Mouse (Mus musculus): Measurements from ENCODE around the gene Aig1.

Gene Aig1

GRCm38 (mm10) chr10:13702688-13703087, 166.1 kb downstream of the Aig1 start:
- no peak for DNase-seq (ENCODE audit: low spot score)

DNA sequence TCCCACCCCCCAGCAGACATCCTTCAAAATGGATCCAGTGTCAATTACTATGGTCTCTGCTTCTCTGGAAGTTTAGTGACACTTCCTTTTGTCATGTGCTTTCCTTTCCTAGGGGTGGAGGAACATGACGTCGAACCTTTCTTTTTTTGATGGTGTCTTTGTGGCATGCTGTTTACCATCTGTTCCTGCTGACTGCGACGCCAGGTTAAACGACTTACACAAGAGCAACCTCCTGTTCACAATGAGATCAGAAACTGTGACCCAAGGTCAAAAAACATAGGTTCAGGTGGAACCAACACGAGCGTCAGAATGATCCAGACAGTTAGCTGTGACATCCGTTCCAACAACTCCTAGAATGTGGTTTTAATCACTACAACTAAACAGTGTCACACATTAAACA, 166.7 kb downstream of the Aig1 start:
- no peak for DNase-seq (ENCODE audit: low spot score)

GRCm38 (mm10) chr10:13696326-13696725, 172.5 kb downstream of the Aig1 start:
- DNase-seq (ENCODE audit: low spot score), result no peak

DNA sequence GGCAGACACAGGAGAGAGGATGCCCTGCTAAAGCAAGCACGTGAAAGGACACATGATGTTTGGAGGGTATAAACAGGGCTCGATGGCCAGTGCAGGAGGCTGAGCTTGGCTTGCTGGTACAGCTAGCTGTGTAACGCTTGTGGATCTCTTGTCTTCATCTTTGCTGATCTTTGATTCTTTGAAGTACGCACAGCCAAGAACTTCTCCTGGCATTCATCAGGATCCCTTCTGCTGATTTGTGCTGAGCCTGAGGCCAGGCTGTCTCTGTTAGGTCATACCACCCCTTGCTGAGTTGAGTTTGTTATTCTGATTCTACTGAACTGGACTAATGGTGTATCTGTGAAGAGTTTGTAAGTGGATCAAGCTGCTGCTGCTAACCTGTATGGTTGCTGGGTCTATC, 175.5 kb downstream of the Aig1 start:
- DNase-seq (ENCODE audit: low spot score), result no peak

- DNase-seq (ENCODE audit: low spot score), result no peak
Measured at GRCm38 (mm10) chr10:13690773-13691172, 178.0 kb downstream of the Aig1 start.

DNA sequence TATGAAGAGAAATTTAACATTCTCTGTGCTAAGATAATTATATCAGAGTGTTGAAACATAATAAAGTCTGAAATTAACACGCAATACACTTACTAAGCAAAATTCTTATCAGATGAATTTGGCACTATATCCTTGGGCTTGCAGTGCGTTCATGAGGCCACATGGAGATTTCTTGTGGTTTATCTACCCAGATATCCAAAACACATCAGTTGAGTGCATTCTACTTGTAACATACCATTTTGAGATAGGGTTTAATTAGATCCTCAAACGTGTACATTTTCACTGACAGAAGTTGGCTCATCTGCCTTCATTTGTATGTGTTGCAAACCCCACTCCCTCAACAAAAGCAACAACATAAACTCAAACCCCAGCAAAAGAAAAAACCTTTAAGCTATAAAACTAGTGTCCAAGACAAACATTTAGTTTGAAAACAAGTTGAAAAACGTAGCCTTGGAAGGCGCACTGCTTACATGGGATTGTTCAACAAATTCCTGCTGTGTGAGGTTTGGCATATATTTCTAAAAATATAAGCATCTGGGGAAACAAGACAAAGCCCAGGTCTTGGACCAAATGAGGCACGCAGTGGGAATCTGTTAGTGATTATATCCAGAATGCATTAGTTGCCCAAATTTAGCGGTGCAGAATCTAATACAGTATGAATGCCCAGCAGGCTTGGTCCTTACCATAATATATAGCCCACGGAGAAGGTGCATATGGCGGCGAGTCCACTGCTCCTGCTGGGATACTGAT, 178.8 kb downstream of the Aig1 start:
- DNase-seq (ENCODE audit: low spot score), result no peak

- DNase-seq (ENCODE audit: low spot score), result no peak
Measured at GRCm38 (mm10) chr10:13688386-13689120, 180.2 kb downstream of the Aig1 start.

DNA sequence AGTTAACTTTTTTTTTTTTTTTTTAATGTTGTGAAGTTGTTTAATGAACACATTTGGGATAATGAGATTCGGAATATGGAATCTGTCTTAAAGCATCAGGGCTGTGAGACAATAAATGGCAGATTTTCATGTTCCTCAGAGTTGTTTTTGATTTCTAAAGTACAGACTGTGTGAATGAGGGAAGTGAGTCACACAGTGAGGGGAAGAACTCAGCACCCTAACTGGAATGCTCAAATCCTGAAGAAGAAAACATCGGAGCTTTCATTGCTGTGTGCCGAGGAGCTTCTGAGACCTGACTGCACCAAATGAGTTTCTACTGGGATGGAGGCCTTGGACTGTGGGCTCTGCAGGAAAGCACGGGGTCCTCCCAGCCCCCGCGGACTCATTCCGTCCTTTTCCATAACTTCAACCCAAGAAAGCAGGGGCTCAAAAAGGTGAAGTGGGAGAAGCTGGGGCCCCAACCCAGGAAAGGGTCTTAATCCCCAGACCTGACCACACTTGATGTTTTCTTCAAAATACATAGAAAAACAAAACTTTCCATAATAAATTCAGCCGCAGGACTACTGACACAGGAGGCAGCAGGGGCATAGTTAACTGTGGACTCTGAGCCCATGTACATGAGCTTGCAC, 181.5 kb downstream of the Aig1 start:
- no peak for DNase-seq (ENCODE audit: low spot score)

- no peak for DNase-seq (ENCODE audit: low spot score)
Measured at GRCm38 (mm10) chr10:13686127-13686526, 182.7 kb downstream of the Aig1 start.

DNA sequence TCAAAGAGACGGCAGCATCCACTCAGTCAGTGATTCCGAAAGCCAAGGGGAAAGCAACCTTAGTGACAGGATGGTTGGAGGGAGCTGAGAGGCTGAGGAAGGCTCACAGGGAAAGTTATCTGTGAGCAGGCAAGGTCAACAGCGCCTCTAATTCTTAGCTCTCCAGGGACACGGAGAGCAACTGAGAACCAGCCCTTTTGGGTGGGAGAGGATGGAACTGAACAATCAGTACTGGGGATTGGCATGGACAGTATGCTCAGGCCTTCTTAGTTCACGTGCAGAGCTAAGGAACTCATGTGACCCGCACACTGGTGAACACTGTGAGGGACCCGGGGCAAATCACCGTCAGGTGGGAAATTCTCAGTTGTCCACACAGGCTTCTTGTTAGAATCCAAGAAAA, 183.4 kb downstream of the Aig1 start:
- DNase-seq (ENCODE audit: low spot score), result no peak

DNA sequence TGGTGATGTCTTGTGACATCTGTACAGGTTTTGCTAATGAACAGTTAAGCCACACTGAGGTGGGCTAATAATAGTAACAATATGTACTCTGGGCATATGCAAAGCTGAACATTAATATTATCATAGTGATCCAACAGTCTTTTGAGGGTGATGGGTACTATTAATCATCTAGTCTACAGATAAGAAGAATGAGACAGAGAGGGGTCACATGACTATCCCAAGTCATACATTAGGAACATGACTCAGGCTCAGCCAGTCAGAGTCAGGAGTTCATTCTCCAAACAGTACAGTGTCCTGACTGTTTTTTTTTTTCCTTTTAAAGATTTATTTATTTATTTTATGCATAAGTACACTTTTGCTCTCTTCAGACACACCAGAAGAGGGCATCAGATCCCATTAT, 184.3 kb downstream of the Aig1 start:
- DNase-seq (ENCODE audit: low spot score), result no peak

DNA sequence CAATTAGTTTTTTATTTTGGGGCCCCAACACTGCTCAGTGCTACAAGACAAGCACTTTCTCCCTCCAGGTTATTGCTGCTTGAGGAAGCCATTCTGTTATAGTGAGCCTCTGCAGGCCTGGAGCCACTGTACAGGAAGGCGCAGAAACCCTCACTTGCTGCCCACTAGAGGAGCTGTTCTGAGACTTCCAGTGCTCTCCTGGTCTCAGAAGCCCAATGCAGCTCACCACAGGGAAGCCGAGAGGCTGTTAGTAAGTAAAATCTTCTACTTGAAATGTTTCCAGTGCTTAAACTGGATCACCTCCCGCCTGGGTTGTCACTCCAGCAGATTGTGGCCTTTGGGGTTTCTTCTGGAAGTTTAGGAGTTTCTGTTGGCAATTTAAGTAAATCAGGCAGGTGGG, 186.2 kb downstream of the Aig1 start:
- DNase-seq (ENCODE audit: low spot score), result no peak

DNA sequence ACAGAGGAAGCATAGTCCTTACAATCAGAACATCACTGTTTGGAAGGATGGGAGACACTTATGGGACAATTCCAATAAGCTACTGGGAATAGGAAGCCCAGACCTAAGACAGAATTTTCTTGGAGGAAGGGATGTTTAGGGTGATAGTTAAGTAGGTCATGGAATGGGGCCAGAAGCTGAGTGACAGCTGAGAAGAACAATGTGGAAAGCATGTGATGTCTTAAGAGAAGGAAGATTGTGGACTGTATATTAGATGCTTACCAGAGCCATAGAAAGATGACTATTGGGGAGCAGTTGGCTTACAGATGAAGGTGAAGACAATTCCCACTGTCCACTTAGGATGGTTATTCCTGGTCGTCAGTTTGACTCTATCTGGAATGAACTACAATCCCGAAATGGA, 191.3 kb downstream of the Aig1 start:
- no peak for DNase-seq (ENCODE audit: low spot score)

- DNase-seq (ENCODE audit: low spot score), result no peak
Measured at GRCm38 (mm10) chr10:13675033-13675379, 193.8 kb downstream of the Aig1 start.

DNA sequence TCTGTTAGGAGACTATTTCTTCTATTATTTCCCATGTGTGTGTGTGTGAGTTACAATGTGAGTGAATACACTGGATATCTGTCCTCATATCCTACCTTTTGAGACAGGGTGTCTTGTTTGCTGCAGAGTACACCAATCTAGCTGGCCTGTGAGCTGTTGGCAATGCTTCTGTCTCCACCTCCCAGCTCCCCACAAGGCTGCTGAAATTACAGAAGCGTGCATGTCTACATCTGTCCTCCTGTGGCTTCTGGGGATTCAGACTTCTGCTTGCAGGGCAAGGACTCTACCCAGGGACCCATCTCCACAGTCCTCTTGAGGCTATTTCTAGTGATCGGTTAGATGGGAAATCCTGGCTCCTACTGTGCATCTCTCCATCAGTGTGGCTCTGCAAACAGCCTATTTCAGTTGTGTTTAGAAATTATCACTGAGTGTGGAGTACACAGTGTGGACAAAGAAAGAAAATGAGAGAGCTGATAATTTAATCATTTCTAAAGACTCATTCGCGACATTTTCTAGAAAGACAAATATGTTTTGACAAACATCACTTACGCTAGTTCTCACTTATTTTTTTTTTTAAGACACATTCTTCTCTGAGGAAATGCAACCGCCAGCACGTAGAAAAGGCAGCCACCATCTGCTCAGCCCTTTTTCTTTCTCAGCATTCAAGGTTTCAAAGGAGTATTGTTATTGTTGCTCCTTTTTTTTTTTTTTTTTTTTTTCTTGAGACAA, 194.3 kb downstream of the Aig1 start:
- DNase-seq (ENCODE audit: low spot score), result no peak

- DNase-seq (ENCODE audit: low spot score), result no peak
Measured at GRCm38 (mm10) chr10:13667166-13667696, 201.5 kb downstream of the Aig1 start.

- DNase-seq (ENCODE audit: low spot score), result no peak
Measured at GRCm38 (mm10) chr10:13663476-13663875, 205.3 kb downstream of the Aig1 start.

DNA sequence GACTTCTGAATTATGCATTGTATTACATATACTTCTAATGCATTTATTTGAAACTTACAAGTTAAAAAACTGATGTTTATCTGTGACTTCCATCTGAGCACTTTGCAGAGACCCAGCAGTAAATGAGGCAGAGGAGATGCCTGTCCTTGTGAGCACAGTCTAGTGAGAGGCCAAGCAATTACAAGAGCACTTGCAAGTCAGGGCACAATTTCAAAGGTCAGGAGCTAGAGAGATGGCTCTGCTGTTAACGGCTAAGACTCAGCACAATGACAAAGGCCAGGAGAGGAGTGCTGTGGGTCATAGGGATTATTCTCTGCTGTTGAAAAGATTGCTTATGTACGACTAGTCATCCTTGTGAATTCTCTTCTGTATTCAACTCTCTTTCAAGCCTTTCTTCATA, 209.0 kb downstream of the Aig1 start:
- DNase-seq (ENCODE audit: low spot score), result no peak

GRCm38 (mm10) chr10:13653739-13654462, 214.9 kb downstream of the Aig1 start:
- no peak for DNase-seq (ENCODE audit: low spot score)

DNA sequence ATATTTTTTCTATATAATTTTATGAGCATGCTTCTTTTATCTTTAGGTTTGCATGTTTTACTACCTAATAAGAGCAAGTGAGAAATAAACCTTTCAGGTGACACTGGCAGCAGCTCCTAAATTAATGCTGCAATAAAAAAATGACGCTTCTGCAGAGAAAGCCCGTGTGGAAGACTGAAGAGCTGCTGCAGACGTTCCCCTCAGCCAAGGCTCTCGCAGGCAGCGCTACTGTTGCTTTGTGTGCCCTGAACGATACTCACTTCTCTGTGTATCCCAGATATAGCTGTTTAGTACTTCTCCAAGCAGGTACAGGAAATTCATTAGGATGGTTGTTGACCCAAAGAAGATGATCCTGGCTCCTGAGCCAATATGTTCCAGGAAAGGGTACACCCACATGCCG, 215.5 kb downstream of the Aig1 start:
- no peak for DNase-seq (ENCODE audit: low spot score)

GRCm38 (mm10) chr10:13652061-13652460, 216.7 kb downstream of the Aig1 start:
- DNase-seq (ENCODE audit: low spot score), result no peak

- DNase-seq (ENCODE audit: low spot score), result no peak
Measured at GRCm38 (mm10) chr10:13641750-13642149, 227.0 kb downstream of the Aig1 start.
